Mouse (Mus musculus): ENCODE results near the gene Nppb. TPM values are rescaled to one million over a fixed set of nuclear protein-coding genes. Genes with fewer than 3 reads are reported as not detected.

The Nppb gene
- 130 and 171 TPM in 2 replicates for polyA plus RNA-seq (2015; fragmentation: Nextera tagmentation; extraction: Ambion mirVana)

GRCm38 (mm10) chr4:147985205-147986132, at the start of gene Nppb:
TSS of gene Nppb (plus strand) at chr4:147985788.
- peak within 1 kb of the TSS; percentile 54 for H3K9ac ChIP-seq
- WGBS: 12% methylated on average over 20 of the region's 20 CpGs
- peaks cover 14% of the 10 kb centered on the region for H3K4me1 ChIP-seq (replicated peaks)
- H3K36me3 ChIP-seq: no peaks in the 10 kb centered on the region
- peak within 1 kb of the TSS; percentile 81 for H3K27ac ChIP-seq
- peak within 1 kb of the TSS; percentile 49 for H3K4me3 ChIP-seq
- peak; percentile 90 for ATAC-seq (replicated peaks; ENCODE audit: insufficient number of reproducible peaks, insufficient read depth, low FRiP score, low read depth)
- peak within 1 kb of the TSS; percentile 61 for H3K4me2 ChIP-seq
- 0 out of 2 replicates have a peak, but pooled peaks cover 3% of the 10 kb centered on the region for H3K27me3 ChIP-seq
- no peaks in the 10 kb centered on the region for H3K9me3 ChIP-seq (replicated peaks)

GRCm38 (mm10) chr4:147935904-147936303, 49.7 kb upstream of the Nppb start:
- H3K4me1 ChIP-seq (replicated peaks): peaks cover 67% of the 10 kb centered on the region
- peak overlapping the region; percentile 86 for H3K27ac ChIP-seq
- no peaks in the 10 kb centered on the region for H3K27me3 ChIP-seq
- ATAC-seq (replicated peaks; ENCODE audit: insufficient number of reproducible peaks, insufficient read depth, low FRiP score, low read depth): no peak
- H3K9me3 ChIP-seq (replicated peaks): no peaks in the 10 kb centered on the region
- no peaks in the 10 kb centered on the region; the same call in 1 of the 2 replicates for H3K36me3 ChIP-seq
- H3K4me2 ChIP-seq: peak overlapping the region; percentile 85
- peak overlapping the region; percentile 72 for H3K4me3 ChIP-seq
- peak overlapping the region; percentile 92 for H3K9ac ChIP-seq
- 14% methylated on average over 9 of the region's 9 CpGs for WGBS

- Histone ChIP-seq H3K4me1 (replicated peaks) (peaks cover 70% of the 10 kb centered on the region), H3K36me3 (no peaks in the 10 kb centered on the region; the same call in 1 of the 2 replicates), H3K27me3 (no peaks in the 10 kb centered on the region), H3K4me3 (peak within 1 kb of the TSS; percentile 72), H3K9me3 (replicated peaks) (no peaks in the 10 kb centered on the region), H3K27ac (peak within 1 kb of the TSS; percentile 86), H3K9ac (peak within 1 kb of the TSS; percentile 92), H3K4me2 (peak within 1 kb of the TSS; percentile 85)
- under 1% methylated on average over 51 of the region's 51 CpGs for whole genome bisulfite sequencing
- ATAC-seq (replicated peaks; ENCODE audit: insufficient number of reproducible peaks, insufficient read depth, low FRiP score, low read depth): peak; percentile 70
Measured at GRCm38 (mm10) chr4:147936331-147936954, 49.1 kb upstream of the Nppb start, which contains the start of gene Plod1. TSS of gene Plod1 (minus strand) at chr4:147936767.

- H3K4me1 ChIP-seq (replicated peaks): peaks cover 76% of the 10 kb centered on the region
- no peaks in the 10 kb centered on the region for H3K9me3 ChIP-seq (replicated peaks)
- H3K9ac ChIP-seq: peak overlapping the region; percentile 92
- H3K4me3 ChIP-seq: peak overlapping the region; percentile 72
- H3K36me3 ChIP-seq: no peaks in the 10 kb centered on the region
- 45% methylated on average over 3 of the region's 3 CpGs for WGBS
- peak overlapping the region; percentile 86 for H3K27ac ChIP-seq
- H3K4me2 ChIP-seq: peak overlapping the region; percentile 85
- ATAC-seq (replicated peaks; ENCODE audit: insufficient number of reproducible peaks, insufficient read depth, low FRiP score, low read depth): no peak
- H3K27me3 ChIP-seq: no peaks in the 10 kb centered on the region
Measured at GRCm38 (mm10) chr4:147937021-147937420, 48.6 kb upstream of the Nppb start.

GRCm38 (mm10) chr4:147937486-147937885, 48.1 kb upstream of the Nppb start:
- Histone ChIP-seq H3K27me3 (no peaks in the 10 kb centered on the region), H3K36me3 (no peaks in the 10 kb centered on the region), H3K4me3 (no peak overlapping the region), H3K4me2 (0 out of 2 replicates have a peak overlapping the region, but pooled peaks have one; percentile 85), H3K4me1 (replicated peaks) (peaks cover 80% of the 10 kb centered on the region), H3K27ac (peak overlapping the region; percentile 86; the same call in 1 of the 2 replicates), H3K9me3 (replicated peaks) (no peaks in the 10 kb centered on the region), H3K9ac (no peak overlapping the region)
- no peak for ATAC-seq (replicated peaks; ENCODE audit: insufficient number of reproducible peaks, insufficient read depth, low FRiP score, low read depth)
- WGBS: 54% methylated on average over 5 of the region's 5 CpGs

GRCm38 (mm10) chr4:147938148-147939096, 47.2 kb upstream of the Nppb start:
- H3K9me3 ChIP-seq (replicated peaks): no peaks in the 10 kb centered on the region
- no peak for ATAC-seq (replicated peaks; ENCODE audit: insufficient number of reproducible peaks, insufficient read depth, low FRiP score, low read depth)
- H3K36me3 ChIP-seq: peaks cover 4% of the 10 kb centered on the region; the same call in 1 of the 2 replicates
- no peak overlapping the region for H3K4me3 ChIP-seq
- H3K4me1 ChIP-seq (replicated peaks): peaks cover 85% of the 10 kb centered on the region
- H3K27ac ChIP-seq: peak overlapping the region; percentile 86
- H3K9ac ChIP-seq: no peak overlapping the region
- 48% methylated on average over 14 of the region's 14 CpGs for WGBS
- H3K4me2 ChIP-seq: no peak overlapping the region
- no peaks in the 10 kb centered on the region for H3K27me3 ChIP-seq

GRCm38 (mm10) chr4:147940111-147940510, 45.5 kb upstream of the Nppb start:
- H3K4me1 ChIP-seq (replicated peaks): peaks cover 70% of the 10 kb centered on the region

GRCm38 (mm10) chr4:147940576-147941044, 45.0 kb upstream of the Nppb start, which contains the start of gene 2510039O18Rik:
TSS of gene 2510039O18Rik (plus strand) at chr4:147940895.
- under 1% methylated on average over 33 of the region's 35 CpGs for WGBS
- Histone ChIP-seq H3K36me3 (peaks cover 25% of the 10 kb centered on the region), H3K4me1 (replicated peaks) (peaks cover 65% of the 10 kb centered on the region), H3K27ac (peak within 1 kb of the TSS; percentile 90), H3K27me3 (no peaks in the 10 kb centered on the region), H3K4me3 (peak within 1 kb of the TSS; percentile 96), H3K9ac (peak within 1 kb of the TSS; percentile 90), H3K4me2 (peak within 1 kb of the TSS; percentile 98), H3K9me3 (replicated peaks) (no peaks in the 10 kb centered on the region)
- ATAC-seq (replicated peaks; ENCODE audit: insufficient number of reproducible peaks, insufficient read depth, low FRiP score, low read depth): peak; percentile 58

More at GRCm38 (mm10) chr4:147940111-147940510, 45.5 kb upstream of the Nppb start:
- no peak for ATAC-seq (replicated peaks; ENCODE audit: insufficient number of reproducible peaks, insufficient read depth, low FRiP score, low read depth)
- H3K36me3 ChIP-seq: peaks cover 20% of the 10 kb centered on the region
- H3K27me3 ChIP-seq: no peaks in the 10 kb centered on the region
- peak overlapping the region; percentile 96 for H3K4me3 ChIP-seq
- H3K27ac ChIP-seq: peak overlapping the region; percentile 90
- peak overlapping the region; percentile 98 for H3K4me2 ChIP-seq
- 52% methylated on average over 9 of the region's 9 CpGs for WGBS
- H3K9me3 ChIP-seq (replicated peaks): no peaks in the 10 kb centered on the region
- no peak overlapping the region for H3K9ac ChIP-seq

GRCm38 (mm10) chr4:147941045-147942020, 44.3 kb upstream of the Nppb start:
- 5% methylated on average over 87 of the region's 88 CpGs for whole genome bisulfite sequencing
- no peaks in the 10 kb centered on the region for H3K9me3 ChIP-seq (replicated peaks)
- ATAC-seq (replicated peaks; ENCODE audit: insufficient number of reproducible peaks, insufficient read depth, low FRiP score, low read depth): peak; percentile 40
- H3K36me3 ChIP-seq: peaks cover 33% of the 10 kb centered on the region
- peak overlapping the region; percentile 90 for H3K27ac ChIP-seq
- H3K4me3 ChIP-seq: peak overlapping the region; percentile 96
- H3K27me3 ChIP-seq: no peaks in the 10 kb centered on the region
- H3K4me1 ChIP-seq (replicated peaks): peaks cover 63% of the 10 kb centered on the region
- H3K9ac ChIP-seq: peak overlapping the region; percentile 90
- peak overlapping the region; percentile 98 for H3K4me2 ChIP-seq
